Mouse (Mus musculus): ENCODE results near the gene Defa34. TPM values are rescaled to one million over a fixed set of nuclear protein-coding genes. Genes with fewer than 3 reads are reported as not detected.

Defa34 gene
- polyA plus RNA-seq (2012; rRNA removed): not detected in 2 replicates

GRCm38 (mm10) chr8:21665497-21665896 is at the start of gene Defa34:
Gene Defa34 (plus strand): TSS chr8:21665797.

GRCm38 (mm10) chr8:21617883-21618282 is 47.7 kb upstream of the Defa34 start, which contains the start of gene Defa26:
Gene Defa26 (plus strand): TSS chr8:21618183.

GRCm38 (mm10) chr8:21655480-21655879 is 10.1 kb upstream of the Defa34 start, which contains the start of gene Defa17:
Gene Defa17 (plus strand): TSS chr8:21655780.

GRCm38 (mm10) chr8:21703545-21703944 is 37.9 kb downstream of the Defa34 start, which contains the start of gene AY761184:
Gene AY761184 (minus strand): TSS chr8:21703645.

Other genes starting within 250 kb of the Defa34 start
- gene Defa36, start 238.4 kb upstream of the Defa34 start, polyA plus RNA-seq (2012; rRNA removed): not detected in 2 replicates
- not detected in 2 replicates for gene Gm7849, start 209.2 kb upstream of the Defa34 start, polyA plus RNA-seq (2012; rRNA removed)
- gene Defa20, start 156.5 kb upstream of the Defa34 start, polyA plus RNA-seq (2012; rRNA removed): not detected in 2 replicates
- gene Defa32, start 136.8 kb upstream of the Defa34 start, polyA plus RNA-seq (2012; rRNA removed): not detected in 2 replicates
- not detected in 2 replicates for gene Defa37, start 100.4 kb upstream of the Defa34 start, polyA plus RNA-seq (2012; rRNA removed)
- gene Defa28, start 82.8 kb upstream of the Defa34 start, polyA plus RNA-seq (2012; rRNA removed): not detected in 2 replicates
- gene Gm7861, start 71.3 kb upstream of the Defa34 start, polyA plus RNA-seq (2012; rRNA removed): not detected in 2 replicates
- gene Defa26, start 47.6 kb upstream of the Defa34 start, polyA plus RNA-seq (2012; rRNA removed): not detected in 2 replicates
- gene Defa17, start 10.0 kb upstream of the Defa34 start, polyA plus RNA-seq (2012; rRNA removed): not detected in 2 replicates
- gene AY761184, start 37.8 kb downstream of the Defa34 start, polyA plus RNA-seq (2012; rRNA removed): not detected in 2 replicates
- not detected in 2 replicates for gene Defa24, start 68.7 kb downstream of the Defa34 start, polyA plus RNA-seq (2012; rRNA removed)
- not detected in 2 replicates for gene Defb50, start 157.7 kb downstream of the Defa34 start, polyA plus RNA-seq (2012; rRNA removed)
- not detected in 2 replicates for gene Defb2, start 174.1 kb downstream of the Defa34 start, polyA plus RNA-seq (2012; rRNA removed)
- gene Defb10, start 193.1 kb downstream of the Defa34 start, polyA plus RNA-seq (2012; rRNA removed): 0.50 TPM in 1 of 2 replicates, not detected in the other
- not detected in 2 replicates for gene Defb9, start 219.6 kb downstream of the Defa34 start, polyA plus RNA-seq (2012; rRNA removed)
- 12.3 and 15.2 TPM in 2 replicates for gene Defb11, start 240.6 kb downstream of the Defa34 start, polyA plus RNA-seq (2012; rRNA removed)

Measured in central nervous system, embryonic 14 days (tissue).